13 mouse cellular contexts compared by ENCODE assay signal in the genomic region with DNA sequence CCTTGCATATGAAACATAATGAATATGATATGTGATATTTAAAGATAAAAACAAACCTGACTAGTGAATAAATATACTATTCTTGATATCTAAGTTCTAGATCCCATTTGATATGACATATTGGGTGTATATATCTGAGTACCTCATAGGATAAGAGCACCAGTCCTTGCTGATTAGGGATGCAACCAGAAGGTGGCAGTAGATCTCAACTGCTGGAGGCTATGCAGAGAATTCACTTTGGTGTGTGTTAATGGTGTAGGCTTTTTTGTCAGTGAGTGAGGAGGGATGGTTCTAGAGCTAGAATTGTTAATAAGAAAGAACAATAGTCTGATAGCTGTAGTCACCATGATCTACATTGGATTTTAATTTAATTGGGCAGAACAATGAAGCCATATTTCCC.
A peak's percentile ranks its signal among the peaks of the same experiment; 100 is the strongest.
DNase-seq lines count a peak whose midpoint lies in the region; ATAC-seq and TF ChIP-seq lines count a peak whose summit lies in the region.
"Had no signal": no experiment of that assay in that cellular context is flagged by ENCODE, and none has a peak within 500 bp of the region (broad histone marks: within the 10 kb centered on the region; RNA-seq: fewer than 3 reads in every experiment).

No protein-coding gene starts in this region.

- H3K27ac ChIP-seq in hindbrain, postnatal 0 days: no peak overlapping the region
- H3K27ac ChIP-seq in hindbrain, embryonic 13.5 days: no peak overlapping the region
- no peak overlapping the region for H3K27ac ChIP-seq in midbrain, embryonic 14.5 days (replicated peaks; ENCODE audit: low read depth, low read length)
- H3K27ac ChIP-seq in midbrain, embryonic 15.5 days: no peak overlapping the region
- H3K27ac ChIP-seq: macrophage; neural tube, embryonic 13.5 days had no signal

- peak; percentile 36 for TF ChIP-seq CTCF in hindbrain, postnatal 0 days (IDR thresholded peaks at IDR 0.05; ENCODE audit: low read depth)

- H3K4me1 ChIP-seq in hindbrain, postnatal 0 days (ENCODE audit: insufficient read depth, low read length): no peaks in the 10 kb centered on the region
- no peaks in the 10 kb centered on the region for H3K4me1 ChIP-seq in hindbrain, embryonic 13.5 days (replicated peaks)
- H3K4me1 ChIP-seq in midbrain, embryonic 14.5 days (ENCODE audit: control insufficient read depth, insufficient read depth, low read length): no peaks in the 10 kb centered on the region
- H3K4me1 ChIP-seq in midbrain, embryonic 15.5 days: no peaks in the 10 kb centered on the region
- H3K4me1 ChIP-seq: neural tube, embryonic 13.5 days had no signal

- ATAC-seq in hindbrain, postnatal 0 days: no peak
- no peak for ATAC-seq in hindbrain, embryonic 13.5 days (ENCODE audit: low FRiP score)
- no peak for ATAC-seq in midbrain, embryonic 14.5 days (ENCODE audit: low FRiP score, low TSS enrichment)
- no peak for ATAC-seq in midbrain, embryonic 15.5 days (replicated peaks)
- ATAC-seq: Patski had no signal

- H3K4me2 ChIP-seq in hindbrain, postnatal 0 days (ENCODE audit: low read depth, low read length): no peak overlapping the region
- no peak overlapping the region for H3K4me2 ChIP-seq in hindbrain, embryonic 13.5 days
- no peak overlapping the region for H3K4me2 ChIP-seq in midbrain, embryonic 14.5 days (ENCODE audit: low read length)
- no peak overlapping the region for H3K4me2 ChIP-seq in midbrain, embryonic 15.5 days
- H3K4me2 ChIP-seq: neural tube, embryonic 13.5 days had no signal

- H3K36me3 ChIP-seq in hindbrain, postnatal 0 days (ENCODE audit: insufficient read depth, low read length): no peaks in the 10 kb centered on the region
- no peaks in the 10 kb centered on the region for H3K36me3 ChIP-seq in hindbrain, embryonic 13.5 days
- H3K36me3 ChIP-seq in midbrain, embryonic 14.5 days (ENCODE audit: control insufficient read depth, insufficient read depth, low read length): no peaks in the 10 kb centered on the region
- H3K36me3 ChIP-seq in midbrain, embryonic 15.5 days (replicated peaks): no peaks in the 10 kb centered on the region
- H3K36me3 ChIP-seq: neural tube, embryonic 13.5 days had no signal

- no peak overlapping the region for H3K9ac ChIP-seq in hindbrain, postnatal 0 days (replicated peaks; ENCODE audit: low read length)
- H3K9ac ChIP-seq in hindbrain, embryonic 13.5 days: no peak overlapping the region
- no peak overlapping the region for H3K9ac ChIP-seq in midbrain, embryonic 14.5 days (replicated peaks; ENCODE audit: low read length)
- no peak overlapping the region for H3K9ac ChIP-seq in midbrain, embryonic 15.5 days
- H3K9ac ChIP-seq: neural tube, embryonic 13.5 days had no signal

- no peaks in the 10 kb centered on the region for H3K9me3 ChIP-seq in hindbrain, postnatal 0 days (ENCODE audit: low read length)
- no peaks in the 10 kb centered on the region for H3K9me3 ChIP-seq in hindbrain, embryonic 13.5 days
- H3K9me3 ChIP-seq in midbrain, embryonic 14.5 days (ENCODE audit: control insufficient read depth, low read length): no peaks in the 10 kb centered on the region
- no peaks in the 10 kb centered on the region for H3K9me3 ChIP-seq in midbrain, embryonic 15.5 days
- H3K9me3 ChIP-seq: neural tube, embryonic 13.5 days had no signal

- H3K4me3 ChIP-seq in hindbrain, postnatal 0 days (ENCODE audit: low read length): no peak overlapping the region
- H3K4me3 ChIP-seq in hindbrain, embryonic 13.5 days: no peak overlapping the region
- H3K4me3 ChIP-seq in midbrain, embryonic 14.5 days (replicated peaks; ENCODE audit: low read depth, low read length): no peak overlapping the region
- H3K4me3 ChIP-seq in midbrain, embryonic 15.5 days: no peak overlapping the region
- H3K4me3 ChIP-seq: neural tube, embryonic 13.5 days had no signal

- H3K27me3 ChIP-seq in hindbrain, postnatal 0 days (ENCODE audit: insufficient read depth, low read length): no peaks in the 10 kb centered on the region
- no peaks in the 10 kb centered on the region for H3K27me3 ChIP-seq in hindbrain, embryonic 13.5 days
- no peaks in the 10 kb centered on the region for H3K27me3 ChIP-seq in midbrain, embryonic 14.5 days (ENCODE audit: control insufficient read depth, insufficient read depth, low read length)
- H3K27me3 ChIP-seq in midbrain, embryonic 15.5 days (replicated peaks): no peaks in the 10 kb centered on the region
- H3K27me3 ChIP-seq: neural tube, embryonic 13.5 days; Patski had no signal

- peak; percentile 3 for DNase-seq in hindbrain, postnatal 0 days (ENCODE audit: low spot score)
- peak; percentile 13 for DNase-seq in midbrain, embryonic 14.5 days
- peak; percentile 36 for DNase-seq in brain, adult 2 months (ENCODE audit: low read depth, low spot score)
- peak; percentile 76 for DNase-seq in thymus, postnatal 14 days
- DNase-seq in spleen, postnatal 36 days (ENCODE audit: low spot score in 2 of 2): no peak
- no peak for DNase-seq in cerebellum, adult 11-12 months
- DNase-seq: gastrocnemius, postnatal 10 days; kidney, postnatal 14 days had no signal

Comparison
In these comparisons a context has a peak if more than half of its experiments do, and no peak if none do; other contexts are left out.
1. DNase-seq: peak in hindbrain, postnatal 0 days (single experiment), midbrain, embryonic 14.5 days (single experiment), brain, adult 2 months (single experiment) and thymus, postnatal 14 days (single experiment); none in spleen, postnatal 36 days (0 of 2) and cerebellum, adult 11-12 months (single experiment).